Mouse (Mus musculus): Measurements from ENCODE around the gene Icosl.
A peak's percentile ranks its signal among the peaks of the same experiment; 100 is the strongest.
"Not testable (repeated sequence)": the region's sequence is repeated elsewhere in the genome, so short reads cannot be mapped to it uniquely, and the experiment has no call there.

The Icosl gene

GRCm38 (mm10) chr10:78069101-78070011 lies at the start of gene Icosl:
Gene Icosl, plus strand, starts transcription at chr10:78069302.
- peak; percentile 83 for DNase-seq (ENCODE audit: low spot score)

DNA sequence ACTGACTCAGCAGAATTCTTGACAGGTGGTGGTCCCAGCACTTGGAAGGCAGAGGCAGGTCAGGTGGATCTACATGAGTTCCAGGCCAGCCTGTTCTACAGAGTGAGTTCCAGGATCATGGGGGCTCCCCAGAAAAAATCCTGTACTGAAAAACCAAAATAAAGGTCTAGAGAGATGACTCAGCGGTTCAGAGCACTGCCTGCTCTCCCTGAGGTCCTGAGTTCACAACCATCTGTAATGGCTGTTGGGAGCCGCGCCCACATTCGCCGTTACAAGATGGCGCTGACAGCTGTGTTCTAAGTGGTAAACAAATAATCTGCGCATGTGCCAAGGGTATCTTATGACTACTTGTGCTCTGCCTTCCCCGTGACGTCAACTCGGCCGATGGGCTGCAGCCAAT lies 49.1 kb upstream of the Icosl start:
- not testable (repeated sequence) for DNase-seq (ENCODE audit: low spot score)

DNA sequence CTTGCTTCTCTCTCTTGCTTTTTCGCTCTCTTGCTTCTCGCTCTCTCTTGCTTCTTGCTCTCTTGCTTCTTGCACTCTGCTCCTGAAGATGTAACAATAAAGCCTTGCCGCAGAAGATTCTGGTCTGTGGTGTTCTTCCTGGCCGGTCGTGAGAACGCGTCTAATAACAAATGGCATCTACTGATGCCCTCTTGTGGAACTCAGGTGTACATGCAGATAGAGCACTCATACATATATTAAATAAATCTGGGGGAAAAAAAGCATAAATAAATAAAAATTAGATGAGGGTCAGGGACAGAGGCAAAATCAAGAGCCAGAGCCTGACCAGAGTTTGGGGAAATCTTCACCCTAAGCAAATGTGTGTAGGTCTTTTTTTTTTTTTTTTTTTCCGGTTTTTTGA lies 43.6 kb upstream of the Icosl start:
- DNase-seq (ENCODE audit: low spot score) = not testable (repeated sequence)

GRCm38 (mm10) chr10:78028129-78028528 lies 41.0 kb upstream of the Icosl start:
- DNase-seq (ENCODE audit: low spot score) = peak; percentile 90

DNA sequence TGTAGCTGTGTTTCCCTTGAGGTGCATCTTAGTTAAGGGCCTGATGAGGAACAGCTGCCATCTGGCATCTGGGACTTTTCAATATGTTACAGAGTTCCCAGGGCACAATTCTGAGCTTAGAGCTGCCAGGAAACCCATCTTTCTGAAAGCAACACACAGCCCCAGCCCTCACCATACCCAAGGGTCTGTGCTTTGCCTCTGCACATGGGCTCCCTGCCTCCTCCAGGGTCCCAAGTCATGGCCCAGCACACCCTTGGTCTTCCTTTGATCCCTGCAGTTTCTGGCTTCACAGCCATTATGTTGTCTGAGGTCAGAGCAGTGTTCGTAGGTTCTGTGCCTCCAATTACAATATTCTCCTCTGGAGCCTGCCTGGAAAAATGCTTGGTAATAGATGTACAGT lies 40.0 kb upstream of the Icosl start:
- no peak for DNase-seq (ENCODE audit: low spot score)

GRCm38 (mm10) chr10:78031987-78032386 lies 37.1 kb upstream of the Icosl start:
- no peak for DNase-seq (ENCODE audit: low spot score)

- no peak for DNase-seq (ENCODE audit: low spot score)
These were observed 32.0 kb upstream of the Icosl start for GRCm38 (mm10) chr10:78037139-78037538.

DNA sequence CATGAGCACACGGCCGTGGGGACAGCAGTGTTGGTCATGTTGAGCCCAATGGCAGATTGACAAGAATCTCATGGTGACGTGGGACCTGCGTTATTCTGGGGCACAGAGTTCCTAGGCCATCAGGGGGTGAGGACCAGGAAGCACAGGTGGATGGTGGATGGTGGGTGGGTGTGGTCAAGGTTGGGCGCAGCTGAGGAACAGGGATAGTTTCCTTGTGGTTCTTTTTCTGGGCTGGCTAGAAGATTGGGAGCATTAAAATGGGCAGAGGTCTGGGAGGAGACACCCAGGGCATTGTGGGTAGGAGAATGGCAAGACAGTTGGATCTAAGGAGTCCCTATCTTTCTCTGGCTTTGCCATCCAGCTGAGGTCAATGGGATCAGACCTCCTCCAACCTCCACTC lies 27.5 kb upstream of the Icosl start, which contains the start of gene Dnmt3l:
Dnmt3l (plus strand) TSS at position 301 of the 400 bp plus-strand sequence.
- no peak for DNase-seq (ENCODE audit: low spot score)

DNA sequence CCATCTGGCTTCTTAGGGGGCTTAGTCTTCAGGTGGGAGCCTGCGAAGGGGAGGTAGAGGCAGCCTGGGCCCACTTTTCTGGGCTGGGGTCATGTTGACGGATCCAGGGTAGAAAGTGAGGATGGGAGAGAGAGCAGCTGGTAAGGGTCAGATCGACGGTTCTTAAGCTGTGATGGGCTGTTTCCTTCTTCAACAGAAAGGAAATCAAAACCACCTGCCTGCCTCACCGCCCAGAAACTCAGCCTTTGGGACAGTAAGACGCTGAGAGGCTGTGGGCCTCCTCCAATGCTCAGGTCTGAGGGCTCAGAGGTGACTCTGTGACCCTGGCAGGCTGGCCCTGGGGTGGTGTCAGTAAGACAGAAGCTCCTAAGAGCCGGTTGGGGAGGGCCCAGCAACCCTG lies 27.0 kb upstream of the Icosl start:
- DNase-seq (ENCODE audit: low spot score) = no peak

DNA sequence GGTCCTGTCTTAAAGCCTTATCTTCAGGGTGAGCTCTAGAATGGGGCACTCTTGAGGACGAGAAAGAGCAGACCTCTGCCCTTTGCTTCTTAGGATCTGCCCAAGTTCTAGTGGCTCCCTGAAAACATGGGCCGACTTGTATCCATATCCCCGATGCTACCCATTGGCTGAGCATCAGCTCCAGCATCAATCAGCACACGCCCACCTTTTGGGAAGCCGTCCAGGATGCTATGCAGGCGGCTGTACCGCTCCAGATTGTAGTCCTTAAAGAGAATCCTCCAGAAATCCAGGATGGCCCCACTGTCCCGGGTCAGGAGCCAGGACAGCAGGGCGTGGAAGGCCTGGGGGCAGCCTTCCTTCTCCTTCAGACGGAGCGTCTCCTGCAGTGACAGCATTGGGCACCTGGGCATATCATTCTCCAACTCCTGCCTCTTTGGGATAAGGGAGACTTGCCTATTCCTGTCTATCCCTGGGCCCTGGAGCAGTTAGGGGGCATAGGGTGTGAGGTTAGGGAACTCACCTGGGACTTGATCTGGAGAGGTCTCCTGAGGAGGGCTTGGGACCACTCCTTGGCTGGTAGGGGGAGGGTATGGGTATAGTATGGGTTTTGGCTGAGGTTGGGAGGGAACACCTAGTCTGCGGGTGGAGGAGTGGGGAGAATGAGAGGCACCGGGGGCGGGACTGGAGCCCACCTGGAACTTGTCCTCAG lies 26.3 kb upstream of the Icosl start:
- no peak for DNase-seq (ENCODE audit: low spot score)

DNA sequence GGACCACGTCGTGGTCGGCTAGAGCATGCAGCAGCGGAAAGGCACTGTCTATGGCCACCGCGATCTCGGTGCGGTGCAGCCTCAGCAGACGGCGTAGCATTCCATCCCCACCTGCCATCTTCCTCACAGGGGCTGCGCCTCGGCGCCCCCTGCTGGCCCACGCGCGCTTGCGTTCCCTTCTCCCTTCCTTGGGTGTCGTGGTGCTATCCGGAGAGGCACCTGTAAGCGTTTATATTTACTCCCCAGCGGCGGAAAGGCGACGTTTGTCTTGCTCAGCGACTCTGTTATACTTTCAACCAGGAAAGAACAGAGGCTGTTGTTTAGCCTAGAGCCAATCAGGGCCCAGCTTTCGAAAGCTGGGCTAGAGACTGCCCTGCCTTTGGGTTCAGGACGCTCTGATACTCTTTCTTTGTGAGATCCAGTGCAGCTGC lies 25.7 kb upstream of the Icosl start, which contains the start of gene Aire:
Aire (minus strand) TSS at position 205 of the 431 bp plus-strand sequence.
- DNase-seq (ENCODE audit: low spot score) = peak; percentile 78

GRCm38 (mm10) chr10:78044531-78044930 lies 24.6 kb upstream of the Icosl start:
- no peak for DNase-seq (ENCODE audit: low spot score)

DNA sequence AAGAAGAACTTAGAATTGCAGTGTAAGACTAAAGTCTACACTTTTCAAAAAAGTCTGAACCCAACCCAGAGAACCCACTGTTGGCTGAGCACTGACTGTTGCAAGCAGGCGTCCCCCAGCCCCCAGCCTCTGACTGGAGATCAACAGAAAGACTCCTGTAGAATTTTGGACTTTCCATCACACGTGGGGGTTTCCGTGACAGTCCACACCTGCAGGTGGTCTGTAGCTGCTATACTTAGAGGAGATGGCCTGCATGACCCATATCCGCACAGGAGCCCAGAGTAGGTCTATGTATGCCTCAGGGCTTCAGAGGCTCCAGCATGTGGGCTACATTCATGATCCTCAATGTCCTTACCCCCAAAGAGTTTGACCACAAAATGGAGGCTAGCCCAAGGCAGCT lies 22.7 kb upstream of the Icosl start:
- no peak for DNase-seq (ENCODE audit: low spot score)

- DNase-seq (ENCODE audit: low spot score) = no peak
These were observed 20.9 kb upstream of the Icosl start for GRCm38 (mm10) chr10:78048061-78048730.

DNA sequence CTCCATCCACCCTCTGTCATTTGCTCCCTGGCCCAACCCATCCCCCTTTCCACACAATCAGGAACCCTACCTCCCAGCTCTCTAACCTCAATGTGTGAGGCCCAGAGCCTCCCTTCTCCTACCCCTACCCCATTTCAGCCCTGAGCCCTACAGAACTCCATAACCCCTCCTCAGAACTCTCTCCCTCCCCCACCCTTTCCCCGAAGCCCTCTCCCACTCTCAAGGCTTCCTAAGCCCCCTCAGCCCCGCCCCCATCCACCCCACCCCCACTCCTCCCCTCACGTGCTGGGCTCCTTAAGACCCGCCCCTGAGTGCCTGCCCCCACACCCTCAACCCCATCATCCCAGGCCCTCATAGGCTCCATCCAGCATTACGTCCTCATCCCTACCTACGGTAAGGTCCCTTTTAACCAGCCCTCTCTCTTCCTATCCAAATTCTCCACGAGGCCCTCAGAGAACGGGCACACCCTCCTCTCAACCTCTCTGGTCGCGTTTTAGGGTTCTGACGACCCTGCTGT lies 19.5 kb upstream of the Icosl start:
- DNase-seq (ENCODE audit: low spot score) = no peak

- no peak for DNase-seq (ENCODE audit: low spot score)
These were observed 14.2 kb upstream of the Icosl start for GRCm38 (mm10) chr10:78054633-78055565.

DNA sequence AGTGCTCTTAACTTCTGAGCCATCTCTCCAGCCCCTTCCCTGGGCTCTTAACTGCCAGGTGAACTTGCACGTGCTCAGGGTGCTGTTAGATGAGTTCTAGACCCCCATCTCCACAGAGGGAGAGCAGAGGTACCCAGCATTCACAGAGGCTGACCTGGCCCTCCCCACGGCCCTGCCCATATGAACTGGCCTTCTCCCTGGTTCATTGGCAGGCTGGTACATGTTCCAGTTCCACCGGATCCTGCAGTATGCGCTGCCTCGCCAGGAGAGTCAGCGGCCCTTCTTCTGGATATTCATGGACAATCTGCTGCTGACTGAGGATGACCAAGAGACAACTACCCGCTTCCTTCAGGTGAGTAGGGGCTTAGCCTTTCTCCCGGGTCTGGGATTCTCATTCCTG lies 12.0 kb upstream of the Icosl start:
- DNase-seq (ENCODE audit: low spot score) = no peak

DNA sequence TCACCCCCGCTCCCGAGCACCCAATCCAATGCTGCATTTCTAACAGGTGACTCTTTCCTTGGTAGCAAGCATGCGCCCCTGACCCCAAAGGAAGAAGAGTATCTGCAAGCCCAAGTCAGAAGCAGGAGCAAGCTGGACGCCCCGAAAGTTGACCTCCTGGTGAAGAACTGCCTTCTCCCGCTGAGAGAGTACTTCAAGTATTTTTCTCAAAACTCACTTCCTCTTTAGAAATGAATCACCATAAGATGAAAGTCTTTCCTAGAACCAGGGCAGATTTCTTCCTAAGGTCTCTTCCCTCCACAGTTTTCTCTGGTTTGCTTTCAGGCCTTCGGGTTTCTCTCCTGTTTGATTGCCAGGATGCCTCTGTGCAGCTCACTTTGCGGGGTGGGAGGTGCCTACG lies 6.0 kb upstream of the Icosl start:
- no peak for DNase-seq (ENCODE audit: low spot score)

DNA sequence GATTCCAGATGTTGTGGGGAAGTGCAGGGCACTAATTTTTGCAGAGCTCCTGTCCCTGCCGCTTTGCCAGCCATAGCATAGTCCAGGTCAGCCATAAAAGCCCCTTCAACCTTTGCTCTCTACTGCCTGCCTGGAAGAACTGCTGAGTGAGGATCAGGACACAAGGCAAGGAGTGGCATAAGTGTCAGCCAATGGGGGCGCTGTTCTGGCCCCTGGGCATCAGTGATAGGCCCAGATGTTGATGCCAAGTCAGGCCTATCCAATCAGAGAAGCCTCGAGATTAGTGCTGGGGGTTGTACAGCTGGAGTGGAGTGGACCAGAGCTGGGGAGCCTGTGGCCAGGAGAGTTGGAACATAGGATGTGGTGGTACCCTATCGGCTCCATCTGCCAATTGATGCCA lies 1.9 kb upstream of the Icosl start:
- DNase-seq (ENCODE audit: low spot score) = peak; percentile 57

GRCm38 (mm10) chr10:78068541-78068940 lies 561 bp upstream of the Icosl start:
- peak; percentile 11 for DNase-seq (ENCODE audit: low spot score)

GRCm38 (mm10) chr10:78074151-78074550 lies 5.0 kb downstream of the Icosl start:
- DNase-seq (ENCODE audit: low spot score) = no peak
